Mouse (Mus musculus): ENCODE measurements at regions not wholly inside any gene's neighbourhood (a gene's known extent, or its start where the extent isn't known, plus 50 kb on each side); places are given as distances from the start of the nearest gene placed in this dataset.

DNA sequence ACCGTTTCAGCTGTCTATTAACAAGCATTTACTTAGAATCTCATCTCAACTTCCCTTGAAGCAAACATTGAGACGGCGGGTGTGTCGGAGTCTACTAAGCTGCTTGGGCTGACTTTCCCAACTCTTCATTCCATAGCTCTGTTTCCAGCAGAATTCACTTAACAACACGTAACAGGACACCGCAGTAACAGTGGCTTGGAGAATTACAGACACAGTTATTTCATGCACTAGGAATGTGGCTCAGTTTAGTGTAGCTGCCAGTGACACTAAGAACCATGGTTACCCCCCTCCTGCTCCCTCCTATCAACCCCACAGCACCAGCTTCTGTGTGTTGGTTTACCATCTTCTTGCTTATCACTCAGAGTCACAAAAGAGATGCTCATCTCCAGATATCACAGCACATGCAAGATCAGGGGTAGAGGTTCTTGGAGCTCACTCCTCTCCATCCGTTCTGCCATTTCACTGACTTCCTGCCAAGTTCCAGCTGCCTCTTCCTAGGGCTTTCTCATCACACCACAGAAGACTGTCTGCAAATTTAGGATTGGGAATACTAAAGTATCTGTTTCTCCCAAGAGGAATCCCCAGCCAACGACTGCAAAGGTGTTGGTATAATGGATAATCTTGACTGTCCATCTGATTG, 90.7 kb downstream of the Banf2 start:
- DNase-seq (ENCODE audit: inconsistent age in 2 of 2, low spot score in 1 of 2): no peak

DNA sequence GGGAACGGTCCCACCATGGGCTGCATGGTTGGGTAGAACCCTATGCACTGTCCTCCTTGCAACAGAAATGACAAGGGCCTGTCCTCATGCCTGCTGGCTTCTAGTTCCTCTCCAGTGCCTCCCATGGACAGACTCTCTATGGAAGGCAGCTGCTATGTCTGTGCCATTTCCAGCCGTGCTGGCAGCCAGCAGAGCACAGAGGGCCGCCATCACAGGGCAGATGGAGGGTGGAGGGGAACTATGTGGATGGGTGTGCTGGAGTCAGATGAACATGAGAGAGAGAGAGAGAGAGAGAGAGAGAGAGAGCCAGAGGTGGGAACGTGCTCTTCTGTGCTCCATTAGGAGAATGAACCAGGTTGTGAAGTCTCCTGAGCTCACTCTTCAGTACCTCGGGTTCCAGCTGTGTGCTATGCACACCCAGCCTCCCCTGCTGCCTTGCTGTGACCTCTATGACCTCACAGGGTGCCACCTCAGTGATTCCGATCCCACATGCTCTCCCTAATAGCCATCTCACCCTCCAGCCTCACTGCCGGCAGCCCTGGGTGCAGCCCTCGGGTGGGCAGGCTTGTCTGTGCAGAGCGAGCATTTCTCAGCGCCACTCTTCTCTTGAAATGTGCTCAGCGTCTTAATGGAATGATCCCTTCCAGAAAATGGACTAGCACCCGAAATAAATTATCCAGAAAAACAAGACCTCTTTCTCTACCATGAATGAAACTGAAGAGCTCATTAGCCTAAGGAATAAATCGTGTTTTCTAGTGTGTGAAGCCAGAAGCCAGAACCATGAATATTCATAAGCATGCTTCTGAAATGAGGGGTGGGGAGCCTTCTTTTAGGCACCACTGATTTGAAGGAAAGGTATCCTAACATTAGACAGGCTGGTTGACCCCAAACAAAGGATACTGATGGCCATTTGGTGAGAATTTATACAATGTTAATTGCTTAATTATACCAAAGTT, 94.5 kb downstream of the Banf2 start:
- no peak for DNase-seq (ENCODE audit: inconsistent age in 2 of 2, low spot score in 1 of 2)

DNA sequence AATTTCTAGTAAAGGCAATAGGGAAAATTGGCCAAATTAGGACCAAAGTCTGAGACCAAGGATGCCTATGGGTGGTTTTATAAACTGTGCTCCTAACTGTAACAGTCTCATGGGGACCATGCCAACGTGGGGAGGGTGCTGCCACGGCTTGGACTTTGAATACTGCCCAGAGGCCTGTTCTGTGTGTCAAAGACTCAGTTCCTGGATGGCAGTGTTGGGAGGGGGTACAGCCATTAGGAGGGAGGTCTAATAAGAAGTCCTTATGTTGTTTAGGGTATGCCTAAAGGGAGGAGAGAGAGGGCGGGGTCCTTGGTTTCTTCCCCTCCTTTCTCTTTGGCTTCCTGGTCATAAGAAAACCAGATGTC, 95.2 kb downstream of the Banf2 start:
- no peak for DNase-seq (ENCODE audit: inconsistent age in 2 of 2, low spot score in 1 of 2)

DNA sequence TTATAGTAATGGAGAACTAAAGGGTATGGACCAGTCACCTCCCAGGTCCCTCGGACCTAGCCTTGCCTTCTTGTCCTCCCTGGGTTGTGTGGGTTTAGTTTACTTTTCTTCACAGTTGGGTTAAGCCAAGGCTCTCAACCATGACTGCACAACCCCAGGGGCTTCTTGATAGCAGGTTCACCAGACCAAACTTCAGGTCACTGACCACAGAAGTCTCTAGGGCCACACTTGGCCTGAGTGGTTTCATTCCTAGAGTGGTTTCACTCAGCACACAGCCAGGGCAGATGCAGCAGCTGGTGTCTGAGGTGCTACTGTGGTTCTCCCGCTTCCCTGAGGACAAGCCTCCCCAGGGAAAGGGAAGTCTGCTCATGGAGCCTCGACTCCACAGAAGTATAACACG, 95.7 kb downstream of the Banf2 start:
- no peak for DNase-seq (ENCODE audit: inconsistent age in 2 of 2, low spot score in 1 of 2)

DNA sequence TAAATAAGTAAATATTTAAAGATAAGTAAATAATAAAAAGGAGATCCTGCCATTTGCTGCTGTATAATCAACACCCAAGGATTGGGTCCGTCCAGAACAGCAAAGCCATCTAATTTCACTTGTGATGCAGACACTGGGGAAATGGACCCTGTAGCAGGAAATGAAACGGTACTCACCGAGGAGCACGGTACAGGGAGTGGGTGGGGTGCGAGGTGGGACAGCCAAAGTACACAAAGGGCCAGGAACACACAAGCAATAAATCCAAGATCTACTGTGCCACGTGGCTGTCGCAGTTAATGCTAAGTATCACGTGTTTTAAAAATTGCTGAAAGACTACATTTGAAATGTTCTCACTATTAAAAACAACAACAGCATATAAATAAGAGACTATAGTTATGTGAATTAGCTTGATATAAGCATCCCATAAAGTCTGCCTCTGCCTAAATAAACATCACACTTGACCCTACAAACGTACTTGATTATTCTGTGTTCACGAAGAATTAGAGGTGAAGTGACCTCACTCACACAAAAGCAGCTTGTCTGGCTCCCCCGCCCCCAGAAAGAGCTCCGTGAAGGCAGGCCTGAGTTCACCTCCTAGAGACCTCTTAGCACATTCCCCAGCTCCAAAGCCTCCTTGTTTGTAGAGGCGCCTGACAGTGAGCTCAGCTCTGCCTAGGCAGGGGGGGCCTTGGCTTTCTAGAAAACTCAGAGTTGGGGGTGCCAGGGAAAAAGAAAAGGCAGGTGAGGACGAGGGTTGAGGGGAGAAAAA, 101.1 kb downstream of the Banf2 start:
- DNase-seq (ENCODE audit: inconsistent age in 2 of 2, low spot score in 1 of 2): no peak

DNA sequence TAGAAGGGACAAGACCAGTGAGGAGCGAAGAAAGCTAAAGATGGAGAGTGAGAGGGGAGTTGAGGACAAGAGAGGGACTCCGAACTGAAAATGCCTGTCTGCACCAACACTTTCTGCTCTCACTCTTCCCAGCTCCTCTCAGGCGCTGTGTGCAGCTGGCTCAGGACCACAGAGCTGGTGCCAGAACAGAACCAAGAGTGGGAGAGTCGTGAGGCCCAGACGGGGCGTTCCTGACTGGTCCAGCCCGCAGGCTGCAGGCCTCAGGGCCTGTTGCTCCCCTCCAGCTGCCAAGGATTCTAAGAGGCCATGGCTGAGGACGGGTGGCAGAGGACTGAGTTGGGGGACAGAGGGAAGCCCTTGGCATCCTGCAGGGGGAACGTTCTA, 101.7 kb downstream of the Banf2 start:
- no peak for DNase-seq (ENCODE audit: inconsistent age in 2 of 2, low spot score in 1 of 2)

DNA sequence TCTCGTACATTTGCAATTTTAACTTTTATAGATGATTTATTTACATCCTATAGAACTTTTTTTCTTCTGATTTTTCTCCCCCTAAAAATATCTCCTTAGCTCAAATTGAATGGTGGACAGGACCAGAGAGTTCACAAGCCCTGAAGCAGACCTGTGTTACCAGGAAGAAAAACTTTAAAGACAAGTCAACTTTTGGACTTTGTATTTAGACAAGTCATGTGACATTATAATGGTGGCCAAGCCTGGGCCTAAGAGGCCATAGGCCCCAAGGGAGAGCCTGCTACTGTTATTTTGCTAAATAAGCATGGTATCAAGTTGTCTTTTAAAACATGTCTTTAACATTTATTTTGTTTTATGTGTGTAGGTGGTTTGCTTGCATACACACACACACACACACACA, 102.7 kb downstream of the Banf2 start:
- no peak for DNase-seq (ENCODE audit: inconsistent age in 2 of 2, low spot score in 1 of 2)

DNA sequence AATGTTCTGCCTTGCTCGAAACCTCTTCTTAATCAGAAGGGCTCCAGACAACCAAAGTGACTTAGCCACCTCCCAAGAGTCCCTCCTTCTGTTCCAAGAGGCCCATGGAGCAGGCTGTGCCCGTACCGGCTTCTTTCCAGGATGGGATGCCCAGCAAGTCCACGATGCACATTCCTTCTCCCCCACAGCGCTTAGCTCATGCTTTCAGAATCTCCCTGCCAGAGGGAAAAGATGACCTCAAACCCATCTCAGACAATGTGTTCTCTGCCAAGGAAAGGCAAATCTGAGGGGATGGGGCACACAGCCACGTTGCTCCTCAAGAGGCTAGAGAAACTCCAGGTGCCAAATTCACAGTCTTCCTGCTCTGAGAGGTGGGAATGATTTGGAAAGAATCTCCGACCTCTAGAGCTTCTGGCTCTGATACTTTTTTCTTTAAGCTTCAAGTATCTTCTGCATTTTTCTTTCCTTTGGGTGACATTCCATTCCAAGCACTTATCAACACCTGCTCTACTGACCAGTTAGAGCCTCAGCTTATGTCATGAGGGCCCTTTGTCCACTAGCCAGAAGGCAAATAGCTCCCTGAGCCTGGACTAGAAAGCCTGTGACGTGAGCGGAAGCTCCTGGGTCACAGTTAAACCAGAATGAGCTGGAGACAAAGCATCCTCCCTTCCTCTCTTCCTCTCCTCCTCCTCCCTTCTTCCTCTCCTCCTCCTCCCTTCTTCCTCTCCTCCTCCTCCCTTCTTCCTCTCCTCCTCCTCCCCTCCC, 110.9 kb downstream of the Banf2 start:
- no peak for DNase-seq (ENCODE audit: inconsistent age in 2 of 2, low spot score in 1 of 2)

DNA sequence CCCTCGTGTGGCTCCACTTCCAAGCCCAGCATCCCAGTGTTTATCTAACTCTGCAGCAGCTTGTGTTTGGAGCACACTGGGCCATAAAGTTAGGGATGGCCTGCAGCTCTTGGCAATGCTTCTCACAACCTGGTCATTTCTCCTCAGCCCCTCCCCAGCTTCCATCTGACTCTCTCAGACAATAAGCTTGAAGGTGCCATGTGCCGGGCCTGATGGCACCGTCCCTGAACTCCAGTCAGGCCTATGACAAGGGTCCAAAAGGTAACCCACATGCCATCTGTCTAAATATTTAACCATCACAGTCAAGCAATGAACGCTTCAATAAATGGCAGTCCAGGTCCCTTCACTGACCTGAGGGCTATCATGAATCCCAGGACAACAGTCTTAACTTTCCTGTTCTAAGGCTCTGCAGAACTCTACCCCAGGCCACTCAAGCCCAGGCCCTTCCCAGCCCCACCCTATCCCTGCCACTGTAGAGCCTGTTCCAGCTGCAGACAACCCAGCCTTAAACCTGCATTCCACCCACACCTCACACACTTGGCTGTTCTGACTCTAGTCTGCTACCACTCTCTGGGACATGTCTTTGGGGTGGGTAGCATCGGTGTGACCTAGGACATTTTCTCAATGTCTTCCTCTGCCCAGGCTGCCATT, 111.8 kb downstream of the Banf2 start:
- no peak for DNase-seq (ENCODE audit: inconsistent age in 2 of 2, low spot score in 1 of 2)

DNA sequence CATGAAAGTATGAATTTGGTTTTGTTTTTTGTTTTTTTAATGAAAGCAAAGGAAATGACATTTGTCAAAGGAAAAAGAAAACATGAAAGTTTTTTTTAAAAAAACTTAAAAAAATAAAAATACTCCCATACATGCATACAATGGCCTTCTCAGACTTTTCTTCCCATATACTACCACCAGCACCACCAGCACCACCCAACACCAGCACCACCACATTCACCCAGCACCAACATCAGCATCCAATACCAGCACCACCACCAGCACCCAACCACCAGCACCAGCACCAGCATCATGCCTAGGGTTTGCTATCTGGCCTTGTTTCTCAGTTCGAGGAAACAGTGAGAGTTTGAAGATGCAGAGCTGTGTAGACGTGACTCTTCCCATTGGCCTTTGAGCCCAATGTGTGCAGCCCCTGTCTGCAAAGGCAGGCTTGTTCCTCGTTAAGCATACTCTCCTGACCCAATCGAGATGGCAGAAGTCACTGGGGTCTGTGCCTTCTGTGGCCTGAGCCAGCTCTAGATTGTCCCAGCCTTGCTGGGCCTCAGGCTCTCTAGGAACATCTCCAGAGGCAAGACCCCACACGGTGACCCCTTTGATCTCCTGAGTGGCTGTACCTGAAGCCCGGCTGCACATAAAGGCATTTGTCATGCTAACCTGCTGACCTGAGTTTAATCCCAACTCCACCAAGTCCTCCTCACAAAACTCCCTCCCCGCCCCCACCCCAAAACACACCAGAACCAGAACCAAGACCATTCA, 113.8 kb upstream of the Mgme1 start:
- no peak for DNase-seq (ENCODE audit: inconsistent age in 2 of 2, low spot score in 1 of 2)

DNA sequence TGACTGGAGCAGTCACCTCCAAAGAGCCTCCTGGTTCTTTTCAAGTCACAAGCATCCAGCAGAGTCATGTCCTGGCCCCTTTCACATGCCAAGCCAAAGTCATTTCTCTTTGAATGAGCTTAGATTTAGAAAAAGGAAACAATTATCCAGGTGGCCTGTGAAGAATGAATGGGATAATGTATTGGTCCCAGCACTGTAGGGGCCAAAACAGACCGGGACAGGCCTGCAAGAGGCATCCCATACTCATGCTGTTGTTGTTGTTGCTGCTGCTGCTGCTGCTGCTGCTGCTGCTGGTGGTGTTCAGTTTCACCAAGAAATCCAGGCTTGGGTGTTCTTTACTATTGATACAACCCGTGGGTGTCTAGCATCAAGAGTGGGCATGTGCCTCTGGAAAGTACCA, 113.1 kb upstream of the Mgme1 start:
- DNase-seq (ENCODE audit: inconsistent age in 2 of 2, low spot score in 1 of 2): no peak

DNA sequence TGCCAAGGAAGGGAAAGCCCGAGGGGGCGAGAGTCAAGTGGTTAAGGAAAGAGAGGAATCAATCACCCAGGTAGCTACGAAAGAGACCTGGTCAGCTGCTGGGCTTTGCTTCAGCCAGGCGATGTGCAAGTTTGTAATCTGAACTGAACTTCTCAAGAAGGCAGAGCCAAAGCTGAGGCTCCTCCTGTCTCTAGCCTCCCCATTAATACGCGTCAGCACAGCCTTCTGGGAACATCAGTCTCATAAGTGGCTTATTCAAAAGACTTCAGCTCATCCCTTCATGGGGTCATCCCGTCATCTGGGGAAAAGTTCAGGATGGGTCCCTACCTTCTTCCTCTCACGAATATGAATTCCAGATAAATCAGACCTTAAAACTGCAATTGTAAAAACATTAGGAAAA, 112.2 kb upstream of the Mgme1 start:
- DNase-seq (ENCODE audit: inconsistent age in 2 of 2, low spot score in 1 of 2): no peak

DNA sequence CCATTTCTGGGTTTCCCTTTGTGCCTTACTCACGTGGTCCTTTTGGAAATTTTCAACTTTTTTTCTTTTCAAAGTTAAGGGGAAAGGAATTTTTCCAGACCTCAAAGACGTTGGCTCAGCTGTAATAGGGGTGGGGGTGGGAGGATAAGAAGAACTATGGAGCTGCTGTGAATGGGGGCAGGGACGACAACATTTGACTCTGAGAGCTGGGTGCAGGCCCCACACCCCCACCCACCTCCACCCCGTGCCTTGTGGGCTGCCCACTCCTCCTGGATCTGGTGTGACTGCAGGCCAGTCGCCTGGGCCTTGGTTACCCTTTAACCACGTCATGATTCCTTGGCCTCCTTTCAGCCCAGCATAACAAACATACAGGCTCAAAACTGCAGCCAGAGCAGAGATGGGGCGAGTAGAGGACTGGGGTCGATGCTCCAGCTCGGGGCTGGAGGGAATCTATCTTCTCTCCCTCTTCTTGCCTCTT, 110.6 kb upstream of the Mgme1 start:
- DNase-seq (ENCODE audit: inconsistent age in 2 of 2, low spot score in 1 of 2): peak in 1 of 2 experiments; percentile 21

DNA sequence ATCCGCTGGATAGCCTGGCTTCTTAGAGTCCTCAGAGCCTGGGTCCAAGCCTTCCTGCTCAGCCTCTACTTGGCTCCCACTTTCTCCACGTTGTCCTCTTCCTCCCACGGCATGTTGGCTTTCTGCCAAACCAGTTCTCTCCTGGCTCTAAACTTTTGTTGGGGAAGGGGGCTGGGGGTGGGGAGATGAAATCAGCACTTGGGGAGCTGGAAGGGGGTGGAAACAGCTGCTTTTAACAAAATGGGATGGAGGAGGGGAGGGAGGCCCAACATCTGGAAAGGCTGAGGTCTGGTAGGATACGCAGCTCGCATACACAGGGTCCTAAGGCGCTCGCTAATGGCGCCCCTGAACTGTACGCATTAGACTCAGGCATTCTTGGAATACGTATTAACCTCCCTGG, 110.0 kb upstream of the Mgme1 start:
- DNase-seq (ENCODE audit: inconsistent age in 2 of 2, low spot score in 1 of 2): peak in 1 of 2 experiments; percentile 28

DNA sequence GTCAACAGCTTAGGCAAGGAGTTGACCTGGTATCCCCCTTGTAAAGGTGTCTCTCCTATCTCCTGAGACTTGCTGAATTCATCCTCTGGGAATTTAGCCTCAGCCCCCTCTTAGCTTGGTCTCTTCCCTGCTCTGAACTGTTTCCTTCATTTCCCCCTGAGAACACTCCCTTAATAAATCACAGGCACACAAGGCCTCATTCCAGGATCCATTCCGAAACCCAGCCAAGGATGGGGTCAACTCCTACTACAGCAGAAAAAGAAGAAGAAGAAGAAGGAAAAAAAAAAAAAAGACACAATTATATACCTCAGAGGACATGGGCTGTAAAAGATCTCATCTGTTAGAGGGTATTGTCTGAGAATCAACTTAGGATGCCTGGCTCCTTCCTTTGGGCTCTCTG, 108.6 kb upstream of the Mgme1 start:
- peak in 1 of 2 experiments; percentile 37 for DNase-seq (ENCODE audit: inconsistent age in 2 of 2, low spot score in 1 of 2)

DNA sequence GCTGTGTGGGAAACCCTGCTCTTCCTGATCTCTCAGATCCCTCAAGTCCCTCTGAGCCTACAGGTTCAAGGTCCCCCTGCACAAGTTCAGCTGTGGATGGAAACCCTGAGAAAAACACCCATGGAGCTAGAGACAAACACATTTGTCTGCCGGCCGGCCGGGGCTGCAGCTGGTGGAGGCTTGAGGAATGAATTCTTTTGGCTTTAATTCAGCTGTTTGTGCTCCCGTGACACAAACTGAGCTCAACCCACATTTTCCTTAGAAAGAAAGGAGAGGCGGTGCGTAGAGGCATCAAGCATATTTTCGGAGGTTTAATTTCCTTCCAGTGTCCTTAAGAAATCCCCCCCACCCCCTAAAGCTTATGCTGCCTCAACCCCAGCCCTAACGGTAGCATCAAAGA, 106.4 kb upstream of the Mgme1 start:
- peak; percentile 33 to 66 for DNase-seq (ENCODE audit: inconsistent age in 2 of 2, low spot score in 1 of 2)

DNA sequence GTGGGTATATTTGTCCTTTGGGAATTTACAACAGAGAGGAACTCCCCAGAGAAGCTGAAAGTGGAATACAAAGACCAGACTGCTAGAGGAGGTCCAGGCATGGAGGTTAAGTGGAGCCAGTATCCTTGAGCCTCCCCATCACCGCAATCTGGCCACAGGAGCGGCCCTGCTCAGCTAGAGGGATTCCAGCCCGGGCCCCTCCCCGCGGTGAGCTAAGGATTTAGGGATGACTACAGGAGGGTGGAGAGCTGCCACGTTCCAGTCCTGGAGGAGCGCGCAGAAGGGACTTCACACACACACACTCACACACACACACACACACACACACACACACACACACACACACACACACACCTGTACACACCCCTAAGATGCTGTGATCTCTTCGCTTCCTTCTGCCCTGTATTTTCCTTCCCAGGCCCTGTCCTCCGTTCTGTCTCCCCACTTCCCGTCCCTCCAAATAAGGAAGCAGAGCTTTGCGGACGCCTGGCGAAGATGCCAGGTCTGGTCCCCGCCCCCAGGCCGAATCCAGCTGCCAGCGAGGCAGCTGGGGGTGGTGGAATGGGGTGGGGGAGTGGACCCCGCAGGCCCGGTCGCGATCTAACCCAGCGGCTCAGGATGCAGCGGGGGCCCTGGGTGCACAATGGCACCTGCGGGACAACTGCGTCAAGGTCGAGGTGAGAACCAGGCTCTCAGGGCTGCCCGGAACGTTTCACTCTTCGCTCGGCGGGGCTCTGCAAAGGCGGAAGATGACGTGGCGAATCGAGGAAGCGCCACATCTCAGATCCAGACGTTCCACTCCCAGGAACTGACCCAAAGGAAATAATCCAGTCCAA, 105.3 kb upstream of the Mgme1 start:
- peak; percentile 90 to 97 for DNase-seq (ENCODE audit: inconsistent age in 2 of 2, low spot score in 1 of 2)

DNA sequence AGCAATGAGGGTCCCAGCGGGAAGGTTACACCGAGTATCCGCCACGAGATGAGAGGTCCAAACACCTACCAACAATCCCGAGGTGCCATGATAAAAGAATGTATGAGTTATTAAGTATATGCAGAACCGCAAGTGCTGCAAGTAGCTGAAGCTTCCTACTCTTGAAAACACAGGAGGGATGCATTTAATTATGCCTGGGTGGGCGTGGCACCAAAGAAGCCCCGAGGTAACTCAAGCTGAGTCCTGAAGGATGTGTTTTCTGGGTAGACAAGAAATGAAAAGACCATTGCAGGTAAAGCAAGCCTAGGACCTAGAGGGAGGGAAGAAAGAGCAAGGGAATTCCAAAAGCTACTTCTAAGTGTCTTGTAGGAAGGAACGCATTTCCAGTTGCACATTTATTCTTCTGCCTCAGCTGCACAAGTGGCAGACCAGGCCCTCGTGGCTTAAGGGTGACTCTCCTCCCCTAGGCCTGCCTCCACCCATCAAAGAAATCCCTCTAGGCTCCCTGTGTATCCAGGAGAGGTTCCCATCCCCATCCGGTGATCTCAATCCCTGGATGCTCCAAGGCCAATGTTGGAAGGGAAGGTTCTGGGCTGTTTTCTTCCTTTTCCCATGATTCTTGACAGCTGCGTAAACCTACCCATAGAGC, 104.2 kb upstream of the Mgme1 start:
- DNase-seq (ENCODE audit: inconsistent age in 2 of 2, low spot score in 1 of 2): peak in 1 of 2 experiments; percentile 27
